Mouse (Mus musculus): ENCODE results near the gene Slc44a1. TPM values are rescaled to one million over a fixed set of nuclear protein-coding genes. Genes with fewer than 3 reads are reported as not detected.

The Slc44a1 gene
- total RNA-seq, 4 experiments from 2014 or later, result 14.7 to 21.4 (median 18.0) TPM

Other genes starting within 250 kb of the Slc44a1 start
- gene Fsd1l, start 191.1 kb downstream of the Slc44a1 start, total RNA-seq (2022), result 10 to 100 TPM in 2 of 4 experiments, 1 to 10 TPM in 2; 8.4 to 10.9 (median 9.8) TPM

Measured in gastrocnemius, adult 8-10 months (tissue).